Mouse (Mus musculus) kidney, embryonic 14.5 days (tissue): ENCODE measurements at regions not wholly inside any gene's neighbourhood (a gene's known extent, or its start where the extent isn't known, plus 50 kb on each side); places are given as distances from the start of the nearest gene placed in this dataset.

Experiments used
- ATAC-seq: fragments of 200-750 bp; cut with Nextera tagmentation; 2 replicates; pipeline ENCODE4 v1.8.0; 2017; ENCODE audit warnings: moderate number of reproducible peaks, mild to moderate bottlenecking, moderate TSS enrichment, moderate library complexity; ENCODE audit not compliant: low FRiP score, low TSS enrichment
- H3K27ac ChIP-seq: fragments of 300-500 bp; sonication (generic); 2 replicates; pipeline ENCODE4 v1.5.1; 2014; ENCODE audit warnings: low read depth, mild to moderate bottlenecking, low read length, moderate library complexity, mixed read lengths
- H3K27me3 ChIP-seq: fragments of 300-500 bp; sonication (generic); 2 replicates; pipeline ENCODE4 v1.6.1; 2014; ENCODE audit warnings: mild to moderate bottlenecking, low read length; ENCODE audit not compliant: control insufficient read depth, insufficient read depth
- H3K36me3 ChIP-seq: fragments of 300-500 bp; sonication (generic); 2 replicates; pipeline ENCODE4 v1.6.1; 2014; ENCODE audit warnings: low read length, mixed read lengths; ENCODE audit not compliant: control insufficient read depth, insufficient read depth
- H3K4me1 ChIP-seq: fragments of 300-500 bp; sonication (generic); 2 replicates; pipeline ENCODE4 v1.6.1; 2014; ENCODE audit warnings: low read length, mixed read lengths; ENCODE audit not compliant: control insufficient read depth, insufficient read depth
- H3K4me2 ChIP-seq: fragments of 300-500 bp; sonication (generic); replicated peaks from 2 replicates; pipeline ENCODE4 v1.6.1; 2014; ENCODE audit warnings: low read depth, mild to moderate bottlenecking, low read length
- H3K4me3 ChIP-seq: fragments of 300-500 bp; sonication (generic); 2 replicates; pipeline ENCODE4 v1.5.1; 2014; ENCODE audit warnings: mild to moderate bottlenecking, low read length
- H3K9ac ChIP-seq: fragments of 300-500 bp; sonication (generic); 2 replicates; pipeline ENCODE4 v1.6.1; 2014; ENCODE audit warnings: low read depth, mild to moderate bottlenecking, low read length, moderate library complexity
- H3K9me3 ChIP-seq: fragments of 300-500 bp; sonication (generic); 2 replicates; pipeline ENCODE4 v1.6.1; 2016; ENCODE audit warnings: low read length; ENCODE audit not compliant: control insufficient read depth
- WGBS: fragments of 180-500 bp; shearing (Covaris S2); extraction: QIAGEN DNeasy Blood & Tissue Kit; methylation state at CpG from one replicate; pipeline ENCODE4 v1.1.7; 2014; 5-methylcytosine and 5-hydroxymethylcytosine counted together

GRCm38 (mm10) chr15:36394914-36395671, 612.5 kb downstream of the Zfp706 start:
- no peak overlapping the region for H3K27ac ChIP-seq
- no peak for ATAC-seq
- H3K9ac ChIP-seq, result no peak overlapping the region
- H3K27me3 ChIP-seq, result no peaks in the 10 kb centered on the region
- H3K4me1 ChIP-seq, result peaks cover 10% of the 10 kb centered on the region; the same call in 1 of the 2 replicates
- no peaks in the 10 kb centered on the region for H3K36me3 ChIP-seq
- no peak overlapping the region for H3K4me3 ChIP-seq
- 71% methylated on average over 8 of the region's 8 CpGs for WGBS
- no peak overlapping the region for H3K4me2 ChIP-seq
- H3K9me3 ChIP-seq, result no peaks in the 10 kb centered on the region

- H3K4me2 ChIP-seq, result no peak overlapping the region
- no peak overlapping the region for H3K9ac ChIP-seq
- H3K4me1 ChIP-seq, result no peaks in the 10 kb centered on the region
- H3K36me3 ChIP-seq, result no peaks in the 10 kb centered on the region
- H3K9me3 ChIP-seq, result no peaks in the 10 kb centered on the region
- H3K27me3 ChIP-seq, result no peaks in the 10 kb centered on the region
- WGBS, result 55% methylated on average over 4 of the region's 4 CpGs
- H3K27ac ChIP-seq, result no peak overlapping the region
- ATAC-seq, result no peak
- H3K4me3 ChIP-seq, result no peak overlapping the region
These were observed 617.8 kb downstream of the Zfp706 start for GRCm38 (mm10) chr15:36389775-36390174.

- H3K36me3 ChIP-seq, result no peaks in the 10 kb centered on the region
- peaks cover 9% of the 10 kb centered on the region; the same call in 1 of the 2 replicates for H3K4me1 ChIP-seq
- peak overlapping the region; percentile 19 for H3K4me3 ChIP-seq
- no peak overlapping the region for H3K9ac ChIP-seq
- no peaks in the 10 kb centered on the region for H3K27me3 ChIP-seq
- H3K27ac ChIP-seq, result no peak overlapping the region
- ATAC-seq, result peak; percentile 78
- no peaks in the 10 kb centered on the region for H3K9me3 ChIP-seq
- H3K4me2 ChIP-seq, result peak overlapping the region; percentile 44
- 2% methylated on average over 8 of the region's 8 CpGs for WGBS
These were observed 626.3 kb downstream of the Zfp706 start for GRCm38 (mm10) chr15:36381228-36381671.

- 6% methylated on average over 17 of the region's 17 CpGs for WGBS
- ATAC-seq, result peak; percentile 78
- H3K27me3 ChIP-seq, result no peaks in the 10 kb centered on the region
- H3K27ac ChIP-seq, result no peak overlapping the region
- no peaks in the 10 kb centered on the region for H3K36me3 ChIP-seq
- peaks cover 9% of the 10 kb centered on the region; the same call in 1 of the 2 replicates for H3K4me1 ChIP-seq
- H3K4me2 ChIP-seq, result peak overlapping the region; percentile 44
- H3K4me3 ChIP-seq, result peak overlapping the region; percentile 19; the same call in 1 of the 2 replicates
- H3K9me3 ChIP-seq, result no peaks in the 10 kb centered on the region
- H3K9ac ChIP-seq, result no peak overlapping the region; the same call in 1 of the 2 replicates
These were observed 626.9 kb downstream of the Zfp706 start for GRCm38 (mm10) chr15:36380461-36381227.

- peaks cover 20% of the 10 kb centered on the region for H3K4me1 ChIP-seq
- ATAC-seq, result no peak
- WGBS, result 85% methylated on average over 4 of the region's 4 CpGs
These were observed 628.9 kb downstream of the Zfp706 start for GRCm38 (mm10) chr15:36378640-36379039.

GRCm38 (mm10) chr15:36376551-36376950, 631.0 kb downstream of the Zfp706 start:
- H3K36me3 ChIP-seq, result no peaks in the 10 kb centered on the region
- WGBS, result 70% methylated on average over 6 of the region's 6 CpGs
- H3K4me2 ChIP-seq, result no peak overlapping the region
- H3K9me3 ChIP-seq, result no peaks in the 10 kb centered on the region
- no peaks in the 10 kb centered on the region for H3K27me3 ChIP-seq
- peaks cover 25% of the 10 kb centered on the region for H3K4me1 ChIP-seq
- H3K4me3 ChIP-seq, result no peak overlapping the region
- H3K9ac ChIP-seq, result no peak overlapping the region
- ATAC-seq, result no peak
- H3K27ac ChIP-seq, result no peak overlapping the region

More at GRCm38 (mm10) chr15:36378640-36379039, 628.9 kb downstream of the Zfp706 start:
- Histone ChIP-seq H3K36me3 (no peaks in the 10 kb centered on the region), H3K9me3 (no peaks in the 10 kb centered on the region), H3K4me3 (no peak overlapping the region), H3K4me2 (no peak overlapping the region), H3K27me3 (no peaks in the 10 kb centered on the region), H3K27ac (no peak overlapping the region), H3K9ac (no peak overlapping the region)

DNA sequence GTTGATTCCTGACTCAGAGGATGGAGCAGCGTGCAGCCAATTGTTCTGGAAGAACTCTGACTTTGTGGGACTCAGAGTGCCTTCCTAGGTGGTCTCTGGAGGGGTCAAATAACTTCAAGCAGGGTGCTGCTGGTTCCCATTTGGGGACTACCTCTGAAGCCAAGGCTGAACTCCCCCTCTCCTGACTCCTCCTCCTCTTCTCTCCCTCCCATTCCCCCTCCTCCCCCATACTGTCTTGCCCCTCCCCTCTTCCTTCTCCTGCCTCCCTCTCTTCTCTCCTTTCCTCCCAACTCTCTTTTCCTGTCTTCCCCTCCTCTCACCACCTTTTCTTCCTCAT, 632.1 kb downstream of the Zfp706 start:
- peaks cover 17% of the 10 kb centered on the region for H3K4me1 ChIP-seq
- WGBS, result 0% methylated on average over 1 of the region's 1 CpGs
- peak overlapping the region; percentile 32; the same call in 1 of the 2 replicates for H3K4me3 ChIP-seq
- H3K9ac ChIP-seq, result no peak overlapping the region
- no peaks in the 10 kb centered on the region for H3K27me3 ChIP-seq
- no peaks in the 10 kb centered on the region for H3K9me3 ChIP-seq
- H3K27ac ChIP-seq, result 0 out of 2 replicates have a peak overlapping the region, but pooled peaks have one; percentile 71
- H3K4me2 ChIP-seq, result peak overlapping the region; percentile 67
- H3K36me3 ChIP-seq, result no peaks in the 10 kb centered on the region
- peak; percentile 20; the same call in 1 of the 2 replicates for ATAC-seq

DNA sequence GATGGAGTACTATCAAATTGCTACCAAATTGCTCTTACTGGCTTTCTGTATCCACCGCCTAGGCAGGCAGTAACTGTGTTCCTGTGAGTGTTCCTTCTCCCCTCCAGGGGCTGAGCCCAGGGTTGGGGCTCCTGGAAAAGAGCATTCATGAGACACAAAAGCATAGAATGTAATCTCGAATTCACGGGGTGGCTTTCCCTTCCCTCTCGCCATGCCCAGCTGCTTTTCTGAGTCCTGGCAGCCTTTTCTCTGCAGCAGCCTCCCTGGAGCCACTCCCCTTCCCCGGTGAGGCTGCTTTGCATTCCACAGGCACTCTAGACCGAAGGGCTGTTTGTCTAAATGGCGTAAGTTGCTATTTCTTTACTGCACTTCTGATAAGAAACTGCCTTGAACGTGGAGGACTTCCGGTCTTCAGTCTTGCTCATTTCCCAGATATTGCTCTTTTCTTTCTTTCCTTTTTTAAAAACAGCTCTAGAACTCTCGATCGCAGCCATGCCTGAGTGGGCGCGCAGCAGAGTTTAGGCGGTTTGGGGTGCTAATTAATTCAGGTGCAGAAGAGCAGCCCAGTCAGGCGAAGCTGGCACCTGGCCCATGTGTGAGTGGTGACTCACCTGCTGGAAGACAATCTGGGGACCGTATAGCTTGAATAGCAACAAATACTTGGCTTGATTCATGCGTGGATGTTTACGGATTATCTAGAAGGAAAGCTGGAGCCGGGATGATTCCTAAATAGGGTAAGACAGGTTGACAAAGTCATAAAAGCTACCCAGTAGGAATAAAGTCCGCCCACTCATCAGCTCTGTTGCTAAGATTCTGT, 632.6 kb downstream of the Zfp706 start:
- H3K9ac ChIP-seq, result peak overlapping the region; percentile 49; the same call in 1 of the 2 replicates
- peaks cover 16% of the 10 kb centered on the region for H3K4me1 ChIP-seq
- no peaks in the 10 kb centered on the region for H3K9me3 ChIP-seq
- H3K36me3 ChIP-seq, result no peaks in the 10 kb centered on the region
- ATAC-seq, result peak; percentile 73
- peak overlapping the region; percentile 71 for H3K27ac ChIP-seq
- peak overlapping the region; percentile 32 for H3K4me3 ChIP-seq
- no peaks in the 10 kb centered on the region for H3K27me3 ChIP-seq
- H3K4me2 ChIP-seq, result peak overlapping the region; percentile 67
- 2% methylated on average over 20 of the region's 20 CpGs for WGBS
